Mouse (Mus musculus) ovary, adult 10 weeks (tissue): ENCODE measurements around the gene Ccdc162. TPM values are rescaled to one million over a fixed set of nuclear protein-coding genes. Genes with fewer than 3 reads are reported as not detected.

ENCODE experiments used
- polyA plus RNA-seq: library from polyadenylated mRNA; stranded (reverse); fragments of 350-450 nt; fragmentation: Illumina TruSeq; extraction: RNeasy Lipid Tissue Mini Kit (QIAGEN cat#74804); gene quantifications from one replicate; pipeline ENCODE4 v1.2.3, GENCODE M21; 2014

The Ccdc162 gene
- polyA plus RNA-seq: 5.7 TPM

DNA sequence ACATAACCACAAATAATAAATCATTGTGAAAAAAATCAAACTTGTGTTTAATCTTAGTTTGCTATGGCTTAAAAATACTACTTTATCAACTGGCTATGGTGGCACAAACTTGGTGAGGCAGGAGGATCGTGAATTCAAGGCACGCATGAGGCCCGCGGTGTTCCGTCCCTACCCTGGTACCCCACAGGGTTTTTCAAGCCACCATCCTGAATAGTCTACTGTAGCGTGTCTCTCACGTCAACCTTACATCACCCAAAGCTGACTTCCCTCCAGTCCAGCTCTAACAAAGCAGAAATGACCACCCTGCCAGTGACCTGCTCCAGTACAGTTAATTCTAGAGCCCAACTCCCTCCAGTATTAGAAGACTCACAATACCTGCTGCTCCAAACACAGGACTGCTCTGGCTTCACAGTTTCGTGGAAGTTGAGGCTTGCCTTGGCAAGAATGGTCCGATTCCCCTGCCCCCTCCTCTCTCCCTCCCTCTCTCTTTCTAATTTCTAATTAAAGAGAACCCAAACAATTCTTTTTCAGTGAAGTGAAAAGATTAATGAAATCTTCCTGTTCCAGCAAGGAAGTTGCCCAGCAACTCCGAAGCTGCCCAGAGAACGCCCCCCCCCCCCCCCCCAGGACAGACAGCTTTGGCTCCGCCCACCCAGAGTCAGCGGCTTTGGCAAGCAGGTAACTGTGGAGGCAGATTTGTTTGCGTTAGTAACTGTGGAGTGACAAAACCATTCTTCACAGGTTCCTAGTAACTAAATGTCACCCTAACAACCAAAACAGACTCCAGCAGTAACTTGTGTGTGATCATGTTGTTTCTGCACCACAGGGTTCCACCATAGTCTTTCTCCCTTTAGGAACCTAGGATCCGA lies at the start of gene Ccdc162:
Gene Ccdc162 (minus strand): TSS at position 606 of the 869 bp plus-strand sequence.

DNA sequence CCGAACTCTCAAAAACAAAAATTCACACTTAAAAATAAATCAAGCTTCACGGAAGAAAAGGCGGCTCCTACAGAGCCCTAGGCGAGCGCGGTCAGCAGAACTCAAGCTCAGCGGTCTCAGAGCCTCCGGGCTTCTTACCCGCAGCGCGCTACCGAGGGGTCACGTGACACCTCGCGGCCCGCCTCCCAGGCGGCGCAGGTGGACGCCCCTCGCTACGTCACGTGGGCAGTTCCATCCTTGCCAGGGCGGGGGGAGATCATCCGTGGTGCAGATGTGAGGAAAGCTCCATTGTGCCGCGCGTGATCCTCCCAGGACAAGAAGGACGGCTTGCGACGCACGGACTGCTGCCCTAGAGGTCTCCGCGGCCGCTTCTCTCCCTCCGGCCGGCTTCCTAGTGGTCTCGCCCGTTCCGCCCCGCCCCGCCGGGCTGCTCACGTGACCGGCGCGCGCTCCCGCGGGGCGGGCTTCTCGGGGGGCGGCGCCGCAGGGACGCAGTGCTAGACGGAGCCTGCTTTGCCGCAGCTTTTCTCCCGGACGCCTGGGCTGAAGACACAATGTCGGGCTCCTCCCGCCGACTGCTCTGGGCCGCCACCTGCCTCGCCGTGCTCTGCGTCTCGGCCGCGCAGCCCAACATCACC lies 197.3 kb downstream of the Ccdc162 start, which contains the start of gene Cd164:
Gene Cd164 (plus strand): TSS at position 434 of the 638 bp plus-strand sequence.

DNA sequence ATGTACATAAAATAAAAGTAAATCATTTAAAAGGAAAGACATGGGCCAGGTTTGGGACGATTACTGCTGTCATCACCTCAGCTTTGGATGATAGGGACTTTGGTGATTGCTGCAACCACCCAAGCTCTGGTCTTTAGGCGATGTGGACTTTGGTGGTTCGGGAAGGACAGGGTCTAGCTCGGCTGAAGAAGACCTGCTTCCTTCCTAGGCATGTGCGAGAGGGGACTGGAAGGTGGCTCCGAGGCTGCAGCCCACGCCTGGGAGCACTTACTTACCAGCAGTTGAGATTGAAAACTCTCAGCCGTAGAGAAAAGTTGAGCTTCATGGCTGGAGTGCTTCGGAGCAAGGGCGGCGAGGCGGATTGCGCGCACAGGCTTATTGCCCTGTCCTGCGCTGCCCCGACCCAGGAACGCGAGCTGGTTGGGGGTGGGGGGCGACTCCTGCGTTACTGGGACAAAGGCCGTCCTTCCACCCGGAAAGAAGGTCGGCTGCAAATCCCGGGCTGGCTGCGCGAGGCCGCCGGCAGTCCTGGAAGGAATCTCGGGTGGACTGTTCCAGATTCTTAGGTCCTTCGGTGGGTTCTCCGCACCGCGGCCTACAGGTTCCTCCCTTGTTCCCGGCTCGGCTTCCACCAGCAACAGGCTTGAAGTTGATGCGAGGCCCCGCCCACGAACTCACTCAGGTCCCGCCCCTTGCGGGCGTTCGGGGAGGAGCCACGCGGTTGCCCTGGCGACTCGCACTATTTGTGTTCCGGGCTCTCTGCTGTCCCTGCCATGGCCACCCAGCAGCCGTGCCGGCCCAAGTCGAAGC lies 226.5 kb downstream of the Ccdc162 start, which contains the start of the genes Smpd2 and Ppil6:
Gene Smpd2 (minus strand): TSS at position 662 of the 810 bp plus-strand sequence.
Gene Ppil6 (plus strand): TSS at position 732 of the 810 bp plus-strand sequence.

Other genes with a start within 250 kb of the Ccdc162 start
- gene Mical1, start 240.3 kb downstream of the Ccdc162 start, polyA plus RNA-seq: 2.2 TPM
- 1.4 TPM for gene Smpd2, start 226.3 kb downstream of the Ccdc162 start, polyA plus RNA-seq
- gene Ppil6, start 226.2 kb downstream of the Ccdc162 start, polyA plus RNA-seq: 9.2 TPM
- gene Cd164, start 197.2 kb downstream of the Ccdc162 start, polyA plus RNA-seq: 1,026 TPM
- 30.2 TPM for gene Cep57l1, start 93.2 kb upstream of the Ccdc162 start, polyA plus RNA-seq
- gene Sesn1, start 93.3 kb upstream of the Ccdc162 start, polyA plus RNA-seq: 74.2 TPM